Mouse (Mus musculus): ENCODE results near the gene Npb.
A peak's percentile ranks its signal among the peaks of the same experiment; 100 is the strongest.

DNA sequence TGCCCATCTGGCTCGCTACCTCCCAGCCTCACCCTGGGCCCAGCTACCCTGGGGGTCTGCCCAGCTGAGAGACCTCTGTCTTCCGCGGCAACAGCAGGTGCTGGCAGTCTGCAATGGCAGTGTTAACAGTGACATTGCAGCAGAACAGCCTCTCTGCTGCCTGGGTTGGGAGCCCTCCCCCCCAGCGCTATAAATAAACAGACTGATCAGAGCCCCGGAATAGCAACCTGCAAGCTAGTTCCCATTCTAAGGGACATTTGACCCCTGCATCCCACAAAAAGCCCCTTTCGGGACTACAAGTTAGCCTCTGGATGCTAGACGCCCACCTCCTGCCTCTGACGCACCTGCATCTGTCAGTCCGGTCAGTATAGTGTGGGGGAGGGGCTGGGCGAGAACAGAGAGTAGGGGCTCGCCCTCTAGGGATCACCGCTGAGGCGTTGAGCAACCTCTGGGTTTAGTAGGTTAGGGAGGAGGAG lies 39.8 kb downstream of the Npb start, which contains the start of gene Myadml2:
- TF ChIP-seq CTCF (IDR thresholded peaks at IDR 0.05; ENCODE audit: low read depth) (0 out of 2 replicates have a peak, but pooled peaks have one; percentile 8), EP300 (IDR thresholded peaks at IDR 0.05; ENCODE audit: low read depth) (no peak)

Measured in liver, postnatal 0 days (tissue).